Mouse (Mus musculus) 3T3-L1 (cell line): ENCODE measurements at regions not wholly inside any gene's neighbourhood (a gene's known extent, or its start where the extent isn't known, plus 50 kb on each side); places are given as distances from the start of the nearest gene placed in this dataset.
A peak's percentile ranks its signal among the peaks of the same experiment; 100 is the strongest.

Experiments used
- DNase-seq: peaks from one replicate; pipeline ENCODE4 v3.0.0-alpha.2; 2015; ENCODE audit warnings: low read depth, low spot score

GRCm38 (mm10) chr17:65193341-65193740 is 347.2 kb downstream of the Tmem232 start:
- DNase-seq: no peak

GRCm38 (mm10) chr17:65192432-65193059 is 348.0 kb downstream of the Tmem232 start:
- no peak for DNase-seq

GRCm38 (mm10) chr17:65190839-65191591 is 349.6 kb downstream of the Tmem232 start:
- no peak for DNase-seq

- no peak for DNase-seq
Measured at GRCm38 (mm10) chr17:65181164-65181563, 345.3 kb upstream of the 4930583I09Rik start.

GRCm38 (mm10) chr17:65175770-65176169 is 339.9 kb upstream of the 4930583I09Rik start:
- DNase-seq: no peak

- no peak for DNase-seq
Measured at GRCm38 (mm10) chr17:65174114-65174513, 338.2 kb upstream of the 4930583I09Rik start.

GRCm38 (mm10) chr17:65173236-65173635 is 337.4 kb upstream of the 4930583I09Rik start:
- no peak for DNase-seq

GRCm38 (mm10) chr17:65170691-65171090 is 334.8 kb upstream of the 4930583I09Rik start:
- DNase-seq: no peak

GRCm38 (mm10) chr17:65169981-65170617 is 334.2 kb upstream of the 4930583I09Rik start:
- no peak for DNase-seq

GRCm38 (mm10) chr17:65146376-65146775 is 310.5 kb upstream of the 4930583I09Rik start:
- no peak for DNase-seq

GRCm38 (mm10) chr17:65114651-65115050 is 278.8 kb upstream of the 4930583I09Rik start:
- no peak for DNase-seq

- no peak for DNase-seq
Measured at GRCm38 (mm10) chr17:65113121-65113520, 277.2 kb upstream of the 4930583I09Rik start.

- no peak for DNase-seq
Measured at GRCm38 (mm10) chr17:65105622-65106021, 269.8 kb upstream of the 4930583I09Rik start.

- DNase-seq: no peak
Measured at GRCm38 (mm10) chr17:65101157-65101556, 265.3 kb upstream of the 4930583I09Rik start.

- no peak for DNase-seq
Measured at GRCm38 (mm10) chr17:65082249-65082648, 246.4 kb upstream of the 4930583I09Rik start.

- no peak for DNase-seq
Measured at GRCm38 (mm10) chr17:65081779-65082086, 245.9 kb upstream of the 4930583I09Rik start.

GRCm38 (mm10) chr17:65081072-65081778 is 245.4 kb upstream of the 4930583I09Rik start:
- no peak for DNase-seq

- DNase-seq: no peak
Measured at GRCm38 (mm10) chr17:65074878-65075277, 239.0 kb upstream of the 4930583I09Rik start.

- DNase-seq: peak; percentile 27
Measured at GRCm38 (mm10) chr17:65071114-65071513, 235.2 kb upstream of the 4930583I09Rik start.

- no peak for DNase-seq
Measured at GRCm38 (mm10) chr17:65066135-65066534, 230.3 kb upstream of the 4930583I09Rik start.

GRCm38 (mm10) chr17:65056059-65056458 is 220.2 kb upstream of the 4930583I09Rik start:
- DNase-seq: no peak

- no peak for DNase-seq
Measured at GRCm38 (mm10) chr17:65049860-65050482, 214.1 kb upstream of the 4930583I09Rik start.
